Mouse (Mus musculus): Measurements from ENCODE around the gene Galnt2. TPM values are rescaled to one million over a fixed set of nuclear protein-coding genes. Genes with fewer than 3 reads are reported as not detected.

Gene Galnt2
- polyA plus RNA-seq (2017; shearing (Covaris generic)), result 10 to 100 TPM; 50.3 to 67.3 TPM

DNA sequence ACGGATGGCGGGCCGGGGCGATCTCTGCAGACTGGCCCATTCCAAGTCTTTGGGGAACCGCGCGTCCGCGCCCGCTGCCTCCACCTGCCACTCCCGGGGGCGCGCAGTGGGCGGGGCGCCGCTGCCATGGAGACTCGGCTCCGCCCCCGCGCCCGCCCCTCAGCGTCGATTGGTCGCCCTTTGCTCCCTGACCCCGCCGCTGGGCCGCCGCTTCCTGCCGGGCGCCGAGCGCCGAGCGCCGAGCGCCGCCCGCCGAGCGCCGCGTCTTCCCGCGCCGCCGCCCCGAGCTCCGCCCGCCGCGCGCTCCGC, at the start of gene Galnt2:
Gene Galnt2, plus strand, starts transcription at position 216 of the 309 bp plus-strand sequence.

Other genes with a start within 250 kb of the Galnt2 start
- 1 to 10 TPM; 2.5 to 3.6 TPM for gene Abcb10, start 248.3 kb upstream of the Galnt2 start, polyA plus RNA-seq (2017; shearing (Covaris generic))
- 10 to 100 TPM; 58.9 to 61.4 TPM for gene Taf5l, start 210.0 kb upstream of the Galnt2 start, polyA plus RNA-seq (2017; shearing (Covaris generic))
- gene Urb2, start 209.9 kb upstream of the Galnt2 start, polyA plus RNA-seq (2017; shearing (Covaris generic)), result 1 to 10 TPM; 7.0 to 8.8 TPM
- gene Pgbd5, start 208.3 kb downstream of the Galnt2 start, polyA plus RNA-seq (2017; shearing (Covaris generic)), result under 1 TPM in 1 of 2 experiments, not detected in 1; 0.06 TPM

Measured in activated CD4-positive, CD25-positive, alpha-beta regulatory T cell (primary cell).